Mouse (Mus musculus): ENCODE measurements around the gene Cacna1g.

- no peak for TF ChIP-seq CTCF (IDR thresholded peaks at IDR 0.05; ENCODE audit: low read depth, low read length)
- no peak for TF ChIP-seq GATA2 (IDR thresholded peaks at IDR 0.05; ENCODE audit: borderline replicate concordance, low read depth, low read length)
- TF ChIP-seq POLR2AphosphoS5 (IDR thresholded peaks at IDR 0.05; ENCODE audit: insufficient replicate concordance, low read depth, low read length) = no peak
Measured at GRCm38 (mm10) chr11:94361166-94361870, 112.7 kb downstream of the Cacna1g start.
